Mouse (Mus musculus): ENCODE results near the gene Fam83g. TPM values are rescaled to one million over a fixed set of nuclear protein-coding genes. Genes with fewer than 3 reads are reported as not detected.

Gene Fam83g
- total and polyA plus RNA-seq, 2 experiments from 2014 or later: 0.10 to 0.21 TPM

- Histone ChIP-seq H3K27ac (no peak overlapping the region), H3K9ac (replicated peaks; ENCODE audit: low read length) (no peak overlapping the region), H3K4me2 (ENCODE audit: low read depth, low read length) (no peak overlapping the region), H3K36me3 (ENCODE audit: insufficient read depth, low read length) (peaks cover 24% of the 10 kb centered on the region; the same call in 1 of the 2 replicates), H3K9me3 (ENCODE audit: low read length) (no peaks in the 10 kb centered on the region), H3K27me3 (ENCODE audit: insufficient read depth, low read length) (no peaks in the 10 kb centered on the region), H3K4me1 (ENCODE audit: insufficient read depth, low read length) (no peaks in the 10 kb centered on the region), H3K4me3 (ENCODE audit: low read length) (no peak overlapping the region)
- 46% methylated on average over 3 of the region's 3 CpGs for WGBS
- peak; percentile 50 for DNase-seq (ENCODE audit: low spot score)
- no peak for ATAC-seq
- 0 out of 2 replicates have a peak, but pooled peaks have one; percentile 6 for TF ChIP-seq CTCF (IDR thresholded peaks at IDR 0.05; ENCODE audit: low read depth)
Observed at GRCm38 (mm10) chr11:61747161-61747560, 63.3 kb downstream of the Fam83g start.

- DNase-seq (ENCODE audit: low spot score): no peak
- peaks cover 16% of the 10 kb centered on the region; the same call in 1 of the 2 replicates for H3K36me3 ChIP-seq (ENCODE audit: insufficient read depth, low read length)
- H3K9ac ChIP-seq (replicated peaks; ENCODE audit: low read length): no peak overlapping the region
- H3K4me1 ChIP-seq (ENCODE audit: insufficient read depth, low read length): no peaks in the 10 kb centered on the region
- peak; percentile 49; the same call in 1 of the 2 replicates for TF ChIP-seq CTCF (IDR thresholded peaks at IDR 0.05; ENCODE audit: low read depth)
- H3K4me3 ChIP-seq (ENCODE audit: low read length): no peak overlapping the region
- no peak overlapping the region for H3K4me2 ChIP-seq (ENCODE audit: low read depth, low read length)
- WGBS: 77% methylated on average over 5 of the region's 5 CpGs
- ATAC-seq: no peak
- no peaks in the 10 kb centered on the region for H3K9me3 ChIP-seq (ENCODE audit: low read length)
- no peak overlapping the region for H3K27ac ChIP-seq
- H3K27me3 ChIP-seq (ENCODE audit: insufficient read depth, low read length): no peaks in the 10 kb centered on the region
Observed at GRCm38 (mm10) chr11:61751612-61752011, 67.7 kb downstream of the Fam83g start.

GRCm38 (mm10) chr11:61757151-61757550 is 73.3 kb downstream of the Fam83g start:
- Histone ChIP-seq H3K36me3 (ENCODE audit: insufficient read depth, low read length) (no peaks in the 10 kb centered on the region; the same call in 1 of the 2 replicates), H3K27ac (no peak overlapping the region), H3K27me3 (ENCODE audit: insufficient read depth, low read length) (no peaks in the 10 kb centered on the region), H3K4me2 (ENCODE audit: low read depth, low read length) (no peak overlapping the region), H3K4me1 (ENCODE audit: insufficient read depth, low read length) (no peaks in the 10 kb centered on the region; the same call in 1 of the 2 replicates), H3K9me3 (ENCODE audit: low read length) (no peaks in the 10 kb centered on the region), H3K4me3 (ENCODE audit: low read length) (no peak overlapping the region), H3K9ac (replicated peaks; ENCODE audit: low read length) (no peak overlapping the region)
- ATAC-seq: no peak
- no peak for TF ChIP-seq CTCF (IDR thresholded peaks at IDR 0.05; ENCODE audit: low read depth)
- DNase-seq (ENCODE audit: low spot score): no peak
- 90% methylated on average over 2 of the region's 2 CpGs for WGBS

Other genes with a start within 250 kb of the Fam83g start
- gene Rnf112, start 230.0 kb upstream of the Fam83g start, total RNA-seq (2014; rRNA removed): 74.3 and 74.9 TPM in 2 replicates
- gene Rnf112, start 230.0 kb upstream of the Fam83g start, polyA plus RNA-seq (2015; fragmentation: Nextera tagmentation; extraction: Ambion mirVana): 22.0 and 23.8 TPM in 2 replicates
- 42.1 and 68.1 TPM in 2 replicates for gene Mfap4, start 198.7 kb upstream of the Fam83g start, total RNA-seq (2014; rRNA removed)
- gene Mfap4, start 198.7 kb upstream of the Fam83g start, polyA plus RNA-seq (2015; fragmentation: Nextera tagmentation; extraction: Ambion mirVana): 38.7 and 43.3 TPM in 2 replicates
- gene Mapk7, start 189.7 kb upstream of the Fam83g start, total RNA-seq (2014; rRNA removed): 50.5 and 58.8 TPM in 2 replicates
- gene Mapk7, start 189.7 kb upstream of the Fam83g start, polyA plus RNA-seq (2015; fragmentation: Nextera tagmentation; extraction: Ambion mirVana): 43.1 TPM in 2 replicates
- gene B9d1, start 178.9 kb upstream of the Fam83g start, total RNA-seq (2014; rRNA removed): 22.8 and 33.9 TPM in 2 replicates
- gene B9d1, start 178.9 kb upstream of the Fam83g start, polyA plus RNA-seq (2015; fragmentation: Nextera tagmentation; extraction: Ambion mirVana): 26.2 and 29.7 TPM in 2 replicates
- 76.4 and 84.2 TPM in 2 replicates for gene Epn2, start 104.4 kb upstream of the Fam83g start, total RNA-seq (2014; rRNA removed)
- gene Epn2, start 104.4 kb upstream of the Fam83g start, polyA plus RNA-seq (2015; fragmentation: Nextera tagmentation; extraction: Ambion mirVana): 56.1 and 59.9 TPM in 2 replicates
- 7.4 and 11.9 TPM in 2 replicates for gene Grap, start 30.8 kb upstream of the Fam83g start, total RNA-seq (2014; rRNA removed)
- gene Grap, start 30.8 kb upstream of the Fam83g start, polyA plus RNA-seq (2015; fragmentation: Nextera tagmentation; extraction: Ambion mirVana): 7.7 and 8.1 TPM in 2 replicates
- 0.21 TPM in 1 of 2 replicates, not detected in the other for gene Slc5a10, start 36.7 kb downstream of the Fam83g start, total RNA-seq (2014; rRNA removed)
- gene Slc5a10, start 36.7 kb downstream of the Fam83g start, polyA plus RNA-seq (2015; fragmentation: Nextera tagmentation; extraction: Ambion mirVana): 0.19 and 0.20 TPM in 2 replicates
- gene Prpsap2, start 78.0 kb downstream of the Fam83g start, total RNA-seq (2014; rRNA removed): 42.7 and 46.2 TPM in 2 replicates
- gene Prpsap2, start 78.0 kb downstream of the Fam83g start, polyA plus RNA-seq (2015; fragmentation: Nextera tagmentation; extraction: Ambion mirVana): 40.7 and 45.6 TPM in 2 replicates
- 111 and 127 TPM in 2 replicates for gene Ulk2, start 171.0 kb downstream of the Fam83g start, total RNA-seq (2014; rRNA removed)
- gene Ulk2, start 171.0 kb downstream of the Fam83g start, polyA plus RNA-seq (2015; fragmentation: Nextera tagmentation; extraction: Ambion mirVana): 29.3 and 30.4 TPM in 2 replicates
- 13.4 and 24.0 TPM in 2 replicates for gene Akap10, start 246.2 kb downstream of the Fam83g start, total RNA-seq (2014; rRNA removed)
- gene Akap10, start 246.2 kb downstream of the Fam83g start, polyA plus RNA-seq (2015; fragmentation: Nextera tagmentation; extraction: Ambion mirVana): 6.4 and 6.6 TPM in 2 replicates

Data from hindbrain, postnatal 0 days (tissue).